Mouse (Mus musculus) neural tube, embryonic 11.5 days (tissue): ENCODE results near the gene Hps1. TPM values are rescaled to one million over a fixed set of nuclear protein-coding genes. Genes with fewer than 3 reads are reported as not detected.

Experiments used
- ATAC-seq: fragments of 200-750 bp; cut with Nextera tagmentation; 2 replicates; pipeline ENCODE4 v1.8.0; 2017; ENCODE audit warnings: moderate number of reproducible peaks, mild to moderate bottlenecking, moderate TSS enrichment, moderate library complexity; ENCODE audit not compliant: insufficient read depth, low FRiP score, low TSS enrichment
- DNase-seq: peaks from one replicate; pipeline ENCODE4 v3.0.0-alpha.2; 2015; ENCODE audit warnings: low spot score
- H3K27ac ChIP-seq: fragments of 300-500 bp; sonication (generic); 2 replicates; pipeline ENCODE4 v1.5.1; 2014; ENCODE audit warnings: low read depth, mild to moderate bottlenecking, low read length
- H3K27me3 ChIP-seq: fragments of 300-500 bp; sonication (generic); 2 replicates; pipeline ENCODE4 v1.6.1; 2014; ENCODE audit warnings: mild to moderate bottlenecking, low read length, mixed read lengths; ENCODE audit not compliant: control insufficient read depth, insufficient read depth
- H3K36me3 ChIP-seq: fragments of 300-500 bp; sonication (generic); 2 replicates; pipeline ENCODE4 v1.6.1; 2014; ENCODE audit warnings: mild to moderate bottlenecking, low read length, moderate library complexity, mixed read lengths; ENCODE audit not compliant: control insufficient read depth, insufficient read depth
- H3K4me1 ChIP-seq: fragments of 300-500 bp; sonication (generic); 2 replicates; pipeline ENCODE4 v1.6.1; 2014; ENCODE audit warnings: low read length, mixed read lengths; ENCODE audit not compliant: control insufficient read depth, insufficient read depth
- H3K4me2 ChIP-seq: fragments of 300-500 bp; sonication (generic); 2 replicates; pipeline ENCODE4 v1.6.1; 2014; ENCODE audit warnings: low read depth, mild to moderate bottlenecking, moderate library complexity
- H3K4me3 ChIP-seq: fragments of 300-500 bp; sonication (generic); 2 replicates; pipeline ENCODE4 v1.5.1; 2014; ENCODE audit warnings: low read depth, low read length
- H3K9ac ChIP-seq: fragments of 300-500 bp; sonication (generic); 2 replicates; pipeline ENCODE4 v1.6.1; 2014; ENCODE audit warnings: mild to moderate bottlenecking, low read length
- H3K9me3 ChIP-seq: fragments of 300-500 bp; sonication (generic); 2 replicates; pipeline ENCODE4 v1.6.1; 2016; ENCODE audit warnings: low read length; ENCODE audit not compliant: control insufficient read depth
- WGBS: fragments of 180-500 bp; shearing (Covaris S2); extraction: QIAGEN DNeasy Blood & Tissue Kit; methylation state at CpG from one replicate; pipeline ENCODE4 v1.1.7; 2014; 5-methylcytosine and 5-hydroxymethylcytosine counted together
- polyA plus RNA-seq: library from polyadenylated mRNA; unstranded; fragments of >200 nt; fragmentation: Nextera tagmentation; extraction: Ambion mirVana; gene quantifications from 2 replicates; pipeline ENCODE4 v1.2.1, GENCODE M21; 2014

The Hps1 gene
- polyA plus RNA-seq, 1 experiment from 2014 or later: 14.2 TPM

DNA sequence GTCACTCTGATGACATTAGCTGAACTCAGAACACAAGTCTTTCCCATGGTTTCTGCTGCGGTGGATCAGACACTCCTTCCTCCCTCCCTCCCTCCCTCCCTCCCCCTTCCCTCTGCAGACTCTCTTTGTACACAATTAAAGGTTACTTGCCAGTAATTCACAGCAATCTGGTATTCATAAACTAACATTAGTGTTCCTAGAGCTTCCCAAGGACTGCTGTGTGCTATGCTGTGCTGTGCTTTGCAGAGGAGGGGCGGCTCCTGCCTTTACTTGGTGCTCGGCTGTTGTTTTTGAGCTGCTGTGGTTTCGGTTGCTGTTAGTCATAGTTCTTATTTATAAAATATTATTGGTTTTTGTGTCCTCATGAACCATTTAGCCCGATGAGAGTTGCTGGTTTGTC is 62.1 kb downstream of the Hps1 start:
- ATAC-seq (no peak), DNase-seq (no peak)
- H3K27me3 ChIP-seq: no peaks in the 10 kb centered on the region
- WGBS: 84% methylated on average over 5 of the region's 5 CpGs
- no peak overlapping the region for H3K4me3 ChIP-seq
- no peaks in the 10 kb centered on the region for H3K36me3 ChIP-seq
- H3K9me3 ChIP-seq: no peaks in the 10 kb centered on the region
- H3K4me2 ChIP-seq: no peak overlapping the region
- H3K4me1 ChIP-seq: 0 out of 2 replicates have a peak, but pooled peaks cover 2% of the 10 kb centered on the region
- no peak overlapping the region for H3K27ac ChIP-seq
- H3K9ac ChIP-seq: no peak overlapping the region

DNA sequence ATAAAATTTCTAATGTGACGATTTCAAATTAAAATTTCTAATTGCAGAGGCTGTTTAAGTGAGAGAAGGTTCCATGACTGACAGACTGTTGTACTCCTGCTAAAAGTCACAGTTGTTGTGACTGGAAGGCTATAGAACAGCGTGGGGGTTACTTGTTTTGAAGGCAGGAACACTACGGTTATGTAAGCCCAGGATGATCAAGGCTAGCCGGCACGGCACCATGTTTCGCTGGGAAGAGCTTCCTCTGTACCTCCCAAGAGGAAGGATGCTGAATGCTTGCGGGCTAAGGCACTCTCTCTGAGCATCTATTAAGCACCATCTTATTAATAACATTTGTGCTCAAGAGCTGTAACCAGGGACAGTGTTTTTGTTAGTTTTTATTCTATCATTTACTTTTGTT is 63.3 kb downstream of the Hps1 start:
- Histone ChIP-seq H3K27ac (no peak overlapping the region), H3K4me3 (no peak overlapping the region), H3K36me3 (no peaks in the 10 kb centered on the region), H3K4me2 (no peak overlapping the region), H3K27me3 (no peaks in the 10 kb centered on the region), H3K4me1 (no peaks in the 10 kb centered on the region), H3K9ac (no peak overlapping the region), H3K9me3 (no peaks in the 10 kb centered on the region)
- WGBS: 81% methylated on average over 7 of the region's 7 CpGs
- no peak for DNase-seq
- no peak for ATAC-seq

GRCm38 (mm10) chr19:42713770-42714169 is 66.0 kb downstream of the Hps1 start:
- H3K27ac ChIP-seq: no peak overlapping the region
- H3K36me3 ChIP-seq: no peaks in the 10 kb centered on the region
- 86% methylated on average over 9 of the region's 9 CpGs for WGBS
- H3K4me2 ChIP-seq: no peak overlapping the region
- H3K9me3 ChIP-seq: no peaks in the 10 kb centered on the region
- H3K4me3 ChIP-seq: no peak overlapping the region
- DNase-seq: no peak
- no peaks in the 10 kb centered on the region for H3K27me3 ChIP-seq
- no peak for ATAC-seq
- H3K9ac ChIP-seq: no peak overlapping the region
- no peaks in the 10 kb centered on the region for H3K4me1 ChIP-seq

Other genes with a start within 250 kb of the Hps1 start
- 0.46 and 0.69 TPM in 2 replicates for gene Loxl4, start 167.2 kb downstream of the Hps1 start, polyA plus RNA-seq
- 0.95 and 1.1 TPM in 2 replicates for gene Pyroxd2, start 27.2 kb downstream of the Hps1 start, polyA plus RNA-seq